Mouse (Mus musculus) gastrocnemius, postnatal 4 days (tissue): ENCODE results near the gene Lhfpl2. TPM values are rescaled to one million over a fixed set of nuclear protein-coding genes. Genes with fewer than 3 reads are reported as not detected.
"Not testable (repeated sequence)": the region's sequence is repeated elsewhere in the genome, so short reads cannot be mapped to it uniquely, and the experiment has no call there.

ENCODE experiments used
- DNase-seq, 2 experiments: peaks; one replicate each; pipeline ENCODE4 v3.0.0; 2021 to 2022; ENCODE audit warnings: low spot score in 2 of 2, mixed read lengths in 2 of 2
- long read RNA-seq, 2 experiments: library from polyadenylated mRNA; stranded (forward); transcript quantifications; one replicate each; pipeline ENCODE4 v2.0.0; 2021
- total RNA-seq, 2 experiments: library from RNA; stranded (reverse); gene quantifications; 2 replicates each; pipeline ENCODE4 v1.2.3; 2021

Gene Lhfpl2
- total RNA-seq, result 10 to 100 TPM; 80.6 to 93.8 TPM
- long read RNA-seq, experiment 1, full-length matches to known transcripts, result 68 of 107 reads
- long read RNA-seq, experiment 1, partial matches to known transcripts, result 17 of 107 reads
- long read RNA-seq, experiment 1, other reads (novel, unspliced or antisense), result 22 of 107 reads
- long read RNA-seq, experiment 2, full-length matches to known transcripts, result 85 of 133 reads
- long read RNA-seq, experiment 2, partial matches to known transcripts, result 24 of 133 reads
- long read RNA-seq, experiment 2, other reads (novel, unspliced or antisense), result 24 of 133 reads

- peak; percentile 77 to 84 for DNase-seq
Observed at GRCm38 (mm10) chr13:94057563-94058560, at the start of gene Lhfpl2. Gene Lhfpl2, plus strand, starts transcription at chr13:94057796.

- peak; percentile 35 to 75 for DNase-seq
Observed at GRCm38 (mm10) chr13:94011996-94012575, 45.5 kb upstream of the Lhfpl2 start.

DNA sequence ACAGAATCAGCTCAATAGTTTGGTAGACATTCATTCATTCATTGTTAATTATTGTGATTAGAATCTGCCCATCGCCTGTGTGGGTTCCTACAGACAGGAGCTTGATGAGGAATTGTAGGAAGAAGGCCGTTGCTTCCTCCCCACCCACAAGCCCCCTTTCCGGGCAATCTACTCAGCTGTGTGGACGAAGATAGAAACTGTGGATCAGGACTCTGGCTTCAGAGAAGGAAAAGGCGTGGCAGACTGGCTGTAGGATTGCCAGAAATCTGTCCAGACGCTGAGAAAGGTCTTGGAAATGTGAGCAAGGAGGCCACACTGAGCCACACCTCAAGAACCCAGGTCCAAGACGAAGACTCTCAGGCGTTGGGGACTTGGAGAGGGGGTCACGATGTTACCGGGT is 43.6 kb upstream of the Lhfpl2 start:
- no peak for DNase-seq

GRCm38 (mm10) chr13:94024575-94024974 is 33.0 kb upstream of the Lhfpl2 start:
- DNase-seq, result not testable (repeated sequence)

DNA sequence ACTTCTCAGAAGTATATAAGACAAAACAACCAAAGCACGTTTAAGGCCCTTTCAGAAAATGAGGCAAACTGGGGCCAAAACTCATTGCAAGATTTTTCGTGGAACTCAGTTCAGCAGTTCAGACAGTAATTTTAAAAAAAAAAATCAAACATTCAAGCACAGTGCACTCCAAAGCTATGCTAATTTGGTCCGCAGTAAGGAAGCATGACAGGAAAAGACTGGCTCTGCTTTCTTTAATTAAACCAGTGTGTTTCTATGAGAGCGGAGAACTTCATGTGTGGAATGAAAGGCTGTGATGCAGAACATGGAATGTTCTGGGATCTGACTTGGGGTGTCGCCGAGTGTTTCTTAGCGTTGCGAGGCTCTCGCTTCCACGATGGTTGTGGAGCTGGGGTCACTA is 28.4 kb upstream of the Lhfpl2 start:
- no peak for DNase-seq

DNA sequence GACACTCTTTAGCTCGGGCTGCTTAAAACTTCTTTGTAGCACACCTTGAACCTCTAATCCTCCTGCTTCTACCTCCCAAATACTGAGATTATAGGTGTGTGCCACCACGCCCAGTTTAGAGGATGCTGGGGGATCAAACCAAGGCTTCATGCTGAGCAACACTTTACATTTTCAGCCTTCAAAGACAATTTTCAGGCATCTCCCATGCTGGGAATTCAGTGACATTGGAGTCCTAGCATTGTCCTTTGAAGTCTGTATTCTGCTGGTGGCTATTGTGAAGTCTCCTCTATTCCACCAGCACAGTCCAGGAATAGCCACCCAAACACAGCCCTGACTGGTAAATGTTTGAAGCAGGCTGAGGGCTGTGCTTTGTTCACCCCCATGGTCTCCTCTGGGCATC is 27.0 kb upstream of the Lhfpl2 start:
- no peak for DNase-seq

- peak in 1 of 2 experiments; percentile 13 for DNase-seq
Observed at GRCm38 (mm10) chr13:94037313-94038051, 20.1 kb upstream of the Lhfpl2 start.

DNA sequence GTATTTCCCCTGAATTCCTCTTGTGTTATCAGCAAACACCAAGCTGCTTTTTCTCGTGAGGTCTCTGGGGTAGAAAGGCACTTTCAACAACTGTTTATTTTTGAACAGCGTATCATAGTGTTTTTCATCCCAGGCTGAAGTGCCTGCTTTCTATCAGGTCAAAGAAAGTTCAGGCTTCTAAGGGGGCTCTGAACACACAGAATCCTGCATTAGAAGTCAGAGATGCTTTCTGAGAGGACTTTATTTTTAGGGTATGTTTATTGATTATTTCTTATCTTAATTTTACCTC is 19.6 kb upstream of the Lhfpl2 start:
- DNase-seq, result no peak

GRCm38 (mm10) chr13:94050036-94050435 is 7.6 kb upstream of the Lhfpl2 start:
- no peak for DNase-seq

DNA sequence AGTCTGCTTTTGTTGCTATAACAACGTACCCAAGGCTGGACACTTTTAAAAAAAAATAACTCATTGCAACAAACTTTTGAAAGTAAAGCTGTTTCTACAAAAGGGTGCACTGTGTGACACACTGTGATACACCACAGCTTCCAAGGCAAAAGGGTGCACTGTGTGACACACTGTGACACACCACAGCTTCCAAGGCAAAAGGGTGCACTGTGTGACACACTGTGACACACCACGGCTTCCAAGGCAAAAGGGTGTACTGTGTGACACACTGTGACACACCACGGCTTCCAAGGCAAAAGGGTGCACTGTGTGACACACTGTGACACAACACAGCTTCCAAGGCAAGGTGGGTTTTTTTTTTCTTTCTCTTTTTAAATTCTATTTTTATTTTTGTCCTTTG is 6.8 kb upstream of the Lhfpl2 start:
- no peak for DNase-seq

GRCm38 (mm10) chr13:94057036-94057562 is 497 bp upstream of the Lhfpl2 start:
- DNase-seq, result no peak

- DNase-seq, result no peak
Observed at GRCm38 (mm10) chr13:94058642-94059222, 1.1 kb downstream of the Lhfpl2 start.

- DNase-seq, result no peak
Observed at GRCm38 (mm10) chr13:94059373-94059772, 1.8 kb downstream of the Lhfpl2 start.

DNA sequence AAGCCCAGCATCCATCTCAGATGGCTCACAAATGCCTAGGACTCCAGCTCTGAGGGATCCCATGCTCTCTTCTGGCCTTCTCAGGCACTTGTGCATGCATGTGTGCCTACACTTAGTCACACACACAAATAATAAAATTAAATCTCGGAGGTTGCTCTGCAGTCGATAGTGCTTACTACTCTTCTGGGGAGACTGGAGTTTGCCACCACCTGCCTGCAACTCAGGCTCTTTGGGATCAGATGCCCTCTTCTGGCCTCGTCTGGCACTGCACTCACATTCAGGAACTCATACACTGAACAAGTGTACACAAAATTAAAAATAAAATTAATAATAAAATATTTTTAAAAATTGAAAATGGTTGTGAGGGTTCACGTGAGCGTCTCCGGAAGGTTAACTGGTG is 2.2 kb downstream of the Lhfpl2 start:
- peak in 1 of 2 experiments; percentile 52 for DNase-seq

DNA sequence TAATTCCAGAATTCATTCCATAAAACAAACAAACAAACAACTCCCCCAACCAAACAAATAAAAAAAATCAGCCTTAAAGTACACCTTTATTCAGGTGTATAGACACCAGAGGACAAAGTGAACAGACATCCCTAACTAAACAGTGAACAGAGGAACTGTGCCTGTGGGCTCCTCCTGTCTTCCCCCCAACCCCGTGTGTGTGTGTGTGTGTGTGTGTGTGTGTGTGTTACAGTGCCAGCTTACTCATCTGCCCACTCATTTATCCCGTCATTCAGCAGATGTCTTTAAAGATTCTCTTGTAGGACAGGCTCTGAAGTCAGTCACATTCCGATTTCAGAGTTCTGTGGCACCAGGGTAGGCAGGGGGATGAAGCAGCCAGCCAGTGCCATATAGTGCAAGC is 2.9 kb downstream of the Lhfpl2 start:
- DNase-seq, result no peak

DNA sequence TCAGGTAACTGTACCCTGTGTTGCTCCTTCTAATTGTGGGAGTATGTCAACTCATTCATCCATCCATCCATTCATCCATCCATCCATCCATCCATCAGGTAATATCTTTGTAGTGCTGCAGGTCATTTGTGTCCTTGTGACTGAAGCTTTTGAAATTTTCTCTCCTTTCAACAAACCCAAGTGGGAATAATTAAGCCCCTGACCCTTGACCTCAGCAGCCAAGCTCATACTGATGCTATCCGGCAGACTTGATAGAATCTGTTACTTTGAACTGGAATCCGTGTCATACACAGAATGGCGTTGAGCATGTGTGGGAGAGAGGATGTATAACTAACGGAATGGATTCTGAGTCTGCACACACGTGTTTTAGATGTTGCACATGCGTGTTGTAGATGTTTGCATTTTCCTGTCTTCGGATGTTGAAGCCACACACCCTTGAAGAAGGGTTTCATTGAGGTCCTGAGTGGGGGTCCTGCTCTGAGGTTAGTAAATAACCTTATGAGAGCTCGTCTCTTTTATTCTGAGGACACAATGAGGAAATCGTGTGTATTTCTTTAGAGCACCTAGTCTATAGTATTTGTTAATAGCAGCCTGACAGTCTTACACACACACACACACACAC is 3.8 kb downstream of the Lhfpl2 start:
- DNase-seq, result no peak

GRCm38 (mm10) chr13:94062349-94063111 is 4.9 kb downstream of the Lhfpl2 start:
- no peak for DNase-seq

DNA sequence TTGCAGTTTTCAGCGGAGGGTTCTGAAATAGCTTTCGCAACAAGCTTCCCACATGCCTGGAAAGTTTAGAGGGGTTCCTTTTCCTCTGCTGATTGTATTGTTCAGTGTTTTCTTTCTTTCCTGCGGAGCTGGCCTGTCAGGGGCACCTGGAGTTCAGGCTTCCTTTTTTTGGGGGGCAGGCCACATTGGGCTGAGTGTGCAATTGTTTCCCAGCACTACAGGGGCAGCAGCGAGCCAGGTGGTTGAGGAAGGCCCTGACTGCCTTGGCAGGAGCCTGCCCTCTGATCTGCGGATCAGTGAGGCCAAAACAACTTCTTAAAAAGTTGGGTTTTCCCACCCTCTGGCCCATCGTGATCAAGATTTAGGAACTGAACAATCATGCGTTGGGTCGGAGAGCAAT is 5.6 kb downstream of the Lhfpl2 start:
- DNase-seq, result no peak

- DNase-seq, result no peak
Observed at GRCm38 (mm10) chr13:94064571-94064970, 7.0 kb downstream of the Lhfpl2 start.
